Mouse (Mus musculus): ENCODE results near the gene Map3k5. TPM values are rescaled to one million over a fixed set of nuclear protein-coding genes. Genes with fewer than 3 reads are reported as not detected.

The Map3k5 gene
- total and polyA plus RNA-seq, 2 experiments from 2014 or later = 1.5 to 5.3 TPM

DNA sequence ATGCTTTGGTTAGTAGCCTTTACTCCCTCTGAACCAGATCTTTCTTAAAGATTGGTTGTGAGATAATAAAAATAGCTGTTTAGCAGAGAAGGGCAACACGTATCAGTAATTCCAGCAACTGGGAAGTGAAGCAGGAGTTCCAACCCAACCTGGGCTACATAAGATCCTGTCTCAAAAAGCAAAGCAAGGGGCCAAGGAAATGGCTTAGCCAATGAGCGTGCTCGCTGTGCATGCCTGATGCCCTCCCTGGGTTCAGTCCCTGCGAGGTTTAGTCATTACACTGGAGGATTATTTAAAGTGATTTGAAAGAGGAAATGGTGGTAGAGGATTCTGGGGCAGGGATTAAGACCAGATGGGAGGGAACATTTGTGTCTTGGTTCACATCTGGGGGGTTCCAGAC, 14.8 kb downstream of the Map3k5 start:
- Histone ChIP-seq H3K36me3 (ENCODE audit: insufficient read depth, low read length) (no peaks in the 10 kb centered on the region), H3K9ac (replicated peaks; ENCODE audit: low read length, poor library complexity, severe bottlenecking) (no peak overlapping the region), H3K4me1 (ENCODE audit: insufficient read depth, low read length) (no peaks in the 10 kb centered on the region), H3K27me3 (ENCODE audit: insufficient read depth, low read length) (no peaks in the 10 kb centered on the region), H3K4me2 (ENCODE audit: low read depth, low read length, poor library complexity, severe bottlenecking) (no peak overlapping the region), H3K4me3 (ENCODE audit: low read depth, low read length) (no peak overlapping the region), H3K9me3 (ENCODE audit: low read length) (no peaks in the 10 kb centered on the region), H3K27ac (ENCODE audit: low read depth, low read length) (no peak overlapping the region)
- DNase-seq (ENCODE audit: low spot score) (no peak), ATAC-seq (ENCODE audit: low FRiP score) (no peak)
- WGBS = 76% methylated on average over 4 of the region's 4 CpGs
- TF ChIP-seq CTCF (IDR thresholded peaks at IDR 0.05) = no peak

DNA sequence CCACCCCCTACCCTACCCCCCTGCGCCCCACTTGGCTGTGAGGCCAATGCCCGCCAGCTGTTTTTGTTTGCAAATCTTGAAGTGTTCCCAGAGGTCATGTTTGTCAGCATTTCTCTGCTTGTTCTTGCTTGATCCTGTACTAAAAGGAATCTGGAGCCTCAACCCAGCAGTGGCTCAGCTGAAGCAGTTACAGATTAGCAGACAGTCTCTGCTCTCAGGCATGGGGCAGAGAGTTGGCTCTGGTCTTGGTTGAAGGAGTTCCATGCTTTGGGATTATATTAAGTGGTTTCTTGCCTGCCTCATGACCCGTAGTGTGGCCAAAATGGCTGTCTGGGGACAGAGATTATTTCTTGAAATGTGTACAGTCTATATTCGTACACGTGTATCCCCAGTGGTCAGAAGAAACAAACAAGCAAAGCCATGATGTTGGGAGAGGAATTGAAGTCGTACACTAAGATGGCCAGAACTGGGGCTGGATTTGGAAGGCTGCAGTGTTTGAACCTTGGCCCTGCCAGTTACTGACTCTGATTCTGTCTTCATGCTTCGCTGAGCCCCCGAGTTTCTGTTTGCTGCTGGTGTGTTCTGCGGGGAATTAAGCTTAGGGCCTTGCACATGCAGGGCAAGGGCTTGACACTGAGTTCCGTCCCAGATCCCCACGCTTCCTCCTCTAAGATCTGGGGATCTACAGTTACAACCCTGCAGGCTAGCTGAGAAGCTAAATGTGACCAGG, 18.9 kb downstream of the Map3k5 start:
- WGBS = 84% methylated on average over 11 of the region's 11 CpGs
- Histone ChIP-seq H3K27ac (ENCODE audit: low read depth, low read length) (no peak overlapping the region), H3K9me3 (ENCODE audit: low read length) (no peaks in the 10 kb centered on the region), H3K4me1 (ENCODE audit: insufficient read depth, low read length) (no peaks in the 10 kb centered on the region), H3K4me2 (ENCODE audit: low read depth, low read length, poor library complexity, severe bottlenecking) (no peak overlapping the region), H3K36me3 (ENCODE audit: insufficient read depth, low read length) (no peaks in the 10 kb centered on the region), H3K27me3 (ENCODE audit: insufficient read depth, low read length) (no peaks in the 10 kb centered on the region), H3K9ac (replicated peaks; ENCODE audit: low read length, poor library complexity, severe bottlenecking) (no peak overlapping the region), H3K4me3 (ENCODE audit: low read depth, low read length) (no peak overlapping the region)
- TF ChIP-seq CTCF (IDR thresholded peaks at IDR 0.05) = no peak
- ATAC-seq (ENCODE audit: low FRiP score) (no peak), DNase-seq (ENCODE audit: low spot score) (no peak)

DNA sequence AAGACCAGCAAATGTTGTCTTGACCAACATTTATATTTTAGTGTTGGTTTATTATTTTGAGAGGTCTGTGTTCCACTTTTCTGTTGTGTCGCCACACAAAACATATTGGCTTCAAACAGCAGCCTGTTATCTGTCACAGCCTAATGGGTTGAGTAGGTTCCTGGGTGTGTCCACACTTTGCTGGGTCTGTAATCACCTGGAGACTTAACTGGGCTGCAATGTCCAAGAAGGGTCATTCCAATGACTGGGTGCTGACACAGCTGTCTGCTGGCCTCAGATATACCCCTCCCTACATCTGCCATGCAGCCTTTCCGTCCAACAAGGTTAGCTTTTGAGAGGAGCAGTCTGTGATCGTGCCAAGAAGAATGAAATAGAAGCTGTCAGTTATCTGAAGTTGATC, 20.3 kb downstream of the Map3k5 start:
- no peaks in the 10 kb centered on the region for H3K9me3 ChIP-seq (ENCODE audit: low read length)
- H3K4me1 ChIP-seq (ENCODE audit: insufficient read depth, low read length) = no peaks in the 10 kb centered on the region
- H3K4me3 ChIP-seq (ENCODE audit: low read depth, low read length) = no peak overlapping the region
- H3K4me2 ChIP-seq (ENCODE audit: low read depth, low read length, poor library complexity, severe bottlenecking) = no peak overlapping the region
- H3K36me3 ChIP-seq (ENCODE audit: insufficient read depth, low read length) = no peaks in the 10 kb centered on the region
- no peak for ATAC-seq (ENCODE audit: low FRiP score)
- H3K9ac ChIP-seq (replicated peaks; ENCODE audit: low read length, poor library complexity, severe bottlenecking) = no peak overlapping the region
- WGBS = 87% methylated on average over 3 of the region's 3 CpGs
- no peaks in the 10 kb centered on the region for H3K27me3 ChIP-seq (ENCODE audit: insufficient read depth, low read length)
- TF ChIP-seq CTCF (IDR thresholded peaks at IDR 0.05) = no peak
- no peak overlapping the region for H3K27ac ChIP-seq (ENCODE audit: low read depth, low read length)
- DNase-seq (ENCODE audit: low spot score) = no peak

DNA sequence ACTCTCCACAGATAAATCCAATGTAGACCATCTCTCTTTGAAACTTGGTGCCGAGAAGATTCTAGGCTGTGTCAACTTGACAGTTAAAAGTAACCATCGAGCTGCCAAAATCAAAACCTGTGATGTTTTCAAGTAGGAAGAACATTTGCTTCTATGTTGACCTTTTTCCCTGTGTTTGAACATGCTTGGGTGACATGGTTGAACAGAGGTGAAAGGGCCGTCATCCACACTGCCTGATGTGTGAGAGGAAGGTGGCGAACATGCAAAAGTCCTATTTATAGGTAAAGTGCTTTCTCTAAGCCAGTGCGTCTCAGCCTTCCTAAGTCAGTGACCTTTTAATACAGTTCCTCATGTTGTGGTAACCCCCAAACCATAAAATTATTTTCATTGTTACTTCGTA, 21.5 kb downstream of the Map3k5 start:
- H3K27me3 ChIP-seq (ENCODE audit: insufficient read depth, low read length) = no peaks in the 10 kb centered on the region
- no peak for ATAC-seq (ENCODE audit: low FRiP score)
- H3K9ac ChIP-seq (replicated peaks; ENCODE audit: low read length, poor library complexity, severe bottlenecking) = no peak overlapping the region
- DNase-seq (ENCODE audit: low spot score) = no peak
- no peaks in the 10 kb centered on the region for H3K9me3 ChIP-seq (ENCODE audit: low read length)
- H3K4me3 ChIP-seq (ENCODE audit: low read depth, low read length) = no peak overlapping the region
- H3K27ac ChIP-seq (ENCODE audit: low read depth, low read length) = no peak overlapping the region
- TF ChIP-seq CTCF (IDR thresholded peaks at IDR 0.05) = no peak
- H3K4me1 ChIP-seq (ENCODE audit: insufficient read depth, low read length) = no peaks in the 10 kb centered on the region
- no peak overlapping the region for H3K4me2 ChIP-seq (ENCODE audit: low read depth, low read length, poor library complexity, severe bottlenecking)
- 92% methylated on average over 6 of the region's 6 CpGs for WGBS
- no peaks in the 10 kb centered on the region for H3K36me3 ChIP-seq (ENCODE audit: insufficient read depth, low read length)

DNA sequence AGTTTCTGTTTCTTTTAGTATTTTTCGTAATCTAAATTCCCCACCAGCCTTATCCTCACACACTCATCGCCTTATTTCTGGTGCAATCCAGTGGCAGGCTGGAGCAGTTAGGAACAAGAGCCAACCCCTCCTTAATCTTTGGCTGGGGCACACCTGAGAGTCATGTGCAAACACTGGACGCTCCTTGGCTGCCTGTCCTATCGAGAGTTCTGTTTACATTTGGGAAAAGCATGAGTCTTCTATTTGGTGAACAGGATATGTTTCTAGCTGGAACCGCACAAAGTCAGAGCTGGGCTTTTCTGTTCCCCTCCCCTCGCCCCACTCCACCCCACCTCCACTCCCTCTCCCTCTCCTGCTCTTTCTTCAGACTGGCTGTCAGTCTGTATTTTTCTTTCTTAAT, 22.5 kb downstream of the Map3k5 start:
- H3K4me1 ChIP-seq (ENCODE audit: insufficient read depth, low read length) = no peaks in the 10 kb centered on the region
- H3K9me3 ChIP-seq (ENCODE audit: low read length) = no peaks in the 10 kb centered on the region
- H3K27me3 ChIP-seq (ENCODE audit: insufficient read depth, low read length) = no peaks in the 10 kb centered on the region
- no peak overlapping the region for H3K9ac ChIP-seq (replicated peaks; ENCODE audit: low read length, poor library complexity, severe bottlenecking)
- ATAC-seq (ENCODE audit: low FRiP score) (no peak), DNase-seq (ENCODE audit: low spot score) (no peak)
- no peaks in the 10 kb centered on the region for H3K36me3 ChIP-seq (ENCODE audit: insufficient read depth, low read length)
- no peak overlapping the region for H3K4me2 ChIP-seq (ENCODE audit: low read depth, low read length, poor library complexity, severe bottlenecking)
- H3K4me3 ChIP-seq (ENCODE audit: low read depth, low read length) = no peak overlapping the region
- WGBS = 74% methylated on average over 6 of the region's 6 CpGs
- no peak overlapping the region for H3K27ac ChIP-seq (ENCODE audit: low read depth, low read length)
- TF ChIP-seq CTCF (IDR thresholded peaks at IDR 0.05) = no peak

DNA sequence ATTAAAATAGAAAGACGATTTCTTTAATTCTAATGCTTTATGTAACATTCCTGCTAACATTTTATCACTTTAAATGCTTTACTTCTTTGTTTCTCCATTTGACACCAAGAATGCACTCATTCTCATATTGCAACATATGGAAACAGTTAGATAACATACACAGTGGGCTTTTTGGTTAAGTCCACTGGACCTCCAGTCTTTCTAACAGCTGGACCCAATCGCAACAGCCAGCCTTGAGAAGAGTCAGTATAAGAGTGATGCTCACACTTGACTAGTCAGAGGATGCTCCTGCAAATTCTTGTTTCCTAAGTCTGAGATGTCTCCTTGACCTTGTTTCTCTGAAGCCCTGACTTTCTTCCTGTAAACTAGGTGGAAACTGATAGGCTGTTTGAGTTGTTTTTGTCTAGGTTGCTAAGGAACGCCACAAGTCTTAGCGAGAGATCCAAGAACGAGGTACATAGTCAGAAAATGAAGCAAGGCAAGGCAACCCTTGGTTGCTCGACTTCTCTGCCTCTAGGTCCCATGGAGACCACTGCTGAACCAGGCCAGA, 26.6 kb downstream of the Map3k5 start:
- Histone ChIP-seq H3K4me3 (ENCODE audit: low read depth, low read length) (no peak overlapping the region), H3K9ac (replicated peaks; ENCODE audit: low read length, poor library complexity, severe bottlenecking) (no peak overlapping the region), H3K9me3 (ENCODE audit: low read length) (no peaks in the 10 kb centered on the region), H3K27me3 (ENCODE audit: insufficient read depth, low read length) (no peaks in the 10 kb centered on the region), H3K4me2 (ENCODE audit: low read depth, low read length, poor library complexity, severe bottlenecking) (no peak overlapping the region), H3K4me1 (ENCODE audit: insufficient read depth, low read length) (no peaks in the 10 kb centered on the region), H3K36me3 (ENCODE audit: insufficient read depth, low read length) (no peaks in the 10 kb centered on the region), H3K27ac (ENCODE audit: low read depth, low read length) (no peak overlapping the region)
- ATAC-seq (ENCODE audit: low FRiP score) (no peak), DNase-seq (ENCODE audit: low spot score) (no peak)
- no peak for TF ChIP-seq CTCF (IDR thresholded peaks at IDR 0.05)
- 83% methylated on average over 6 of the region's 6 CpGs for WGBS

Data from midbrain, postnatal 0 days (tissue).